Mouse (Mus musculus) kidney, embryonic 16.5 days (tissue): ENCODE measurements around the gene Prima1. TPM values are rescaled to one million over a fixed set of nuclear protein-coding genes. Genes with fewer than 3 reads are reported as not detected.
A peak's percentile ranks its signal among the peaks of the same experiment; 100 is the strongest.

ENCODE experiments used
- ATAC-seq: fragments of 200-750 bp; cut with Nextera tagmentation; 2 replicates; pipeline ENCODE4 v1.8.0; 2017; ENCODE audit warnings: moderate TSS enrichment; ENCODE audit not compliant: low FRiP score, low TSS enrichment
- H3K27ac ChIP-seq: fragments of 300-500 bp; sonication (generic); 2 replicates; pipeline ENCODE4 v1.5.1; 2014; ENCODE audit warnings: low read length
- H3K27me3 ChIP-seq: fragments of 300-500 bp; sonication (generic); 2 replicates; pipeline ENCODE4 v1.6.1; 2014; ENCODE audit warnings: low read length, control low read depth, mixed read lengths; ENCODE audit not compliant: insufficient read depth
- H3K36me3 ChIP-seq: fragments of 300-500 bp; sonication (generic); 2 replicates; pipeline ENCODE4 v1.6.1; 2014; ENCODE audit warnings: low read length, control low read depth, mixed read lengths; ENCODE audit not compliant: insufficient read depth
- H3K4me1 ChIP-seq: fragments of 300-500 bp; sonication (generic); 2 replicates; pipeline ENCODE4 v1.6.1; 2014; ENCODE audit warnings: low read length, control low read depth, mixed read lengths; ENCODE audit not compliant: insufficient read depth
- H3K4me2 ChIP-seq: fragments of 300-500 bp; sonication (generic); replicated peaks from 2 replicates; pipeline ENCODE4 v1.6.1; 2014; ENCODE audit warnings: low read depth, low read length
- H3K4me3 ChIP-seq: fragments of 300-500 bp; sonication (generic); 2 replicates; pipeline ENCODE4 v1.5.1; 2014; ENCODE audit warnings: mild to moderate bottlenecking, low read length
- H3K9ac ChIP-seq: fragments of 300-500 bp; sonication (generic); replicated peaks from 2 replicates; pipeline ENCODE4 v1.6.1; 2014; ENCODE audit warnings: low read length
- H3K9me3 ChIP-seq: fragments of 300-500 bp; sonication (generic); 2 replicates; pipeline ENCODE4 v1.6.1; 2016; ENCODE audit warnings: low read length, control low read depth
- WGBS: fragments of 180-500 bp; shearing (Covaris S2); extraction: QIAGEN DNeasy Blood & Tissue Kit; methylation state at CpG from one replicate; pipeline ENCODE4 v1.1.7; 2014; 5-methylcytosine and 5-hydroxymethylcytosine counted together
- polyA plus RNA-seq: library from polyadenylated mRNA; unstranded; fragments of >200 nt; fragmentation: Nextera tagmentation; extraction: Ambion mirVana; gene quantifications from 2 replicates; pipeline ENCODE4 v1.2.1, GENCODE M21; 2015

Gene Prima1
- 0.47 and 1.5 TPM in 2 replicates for polyA plus RNA-seq

GRCm38 (mm10) chr12:103242083-103242581 is at the start of gene Prima1:
Gene Prima1 (minus strand): TSS chr12:103242150.
- WGBS: 0% methylated on average over 41 of the region's 54 CpGs
- Histone ChIP-seq H3K4me3 (peak within 1 kb of the TSS; percentile 68), H3K9ac (peak within 1 kb of the TSS; percentile 84), H3K4me2 (peak within 1 kb of the TSS; percentile 68), H3K36me3 (no peaks in the 10 kb centered on the region), H3K4me1 (peaks cover 9% of the 10 kb centered on the region), H3K27me3 (peaks cover 10% of the 10 kb centered on the region; the same call in 1 of the 2 replicates), H3K9me3 (no peaks in the 10 kb centered on the region), H3K27ac (peak within 1 kb of the TSS; percentile 86)
- peak; percentile 84 for ATAC-seq

- Histone ChIP-seq H3K36me3 (no peaks in the 10 kb centered on the region), H3K4me3 (no peak overlapping the region), H3K9ac (no peak overlapping the region), H3K4me1 (no peaks in the 10 kb centered on the region), H3K27me3 (no peaks in the 10 kb centered on the region), H3K9me3 (no peaks in the 10 kb centered on the region), H3K4me2 (no peak overlapping the region), H3K27ac (no peak overlapping the region)
- no peak for ATAC-seq
- 69% methylated on average over 4 of the region's 4 CpGs for WGBS
Measured at GRCm38 (mm10) chr12:103287276-103287675, 45.3 kb upstream of the Prima1 start.

- H3K4me2 ChIP-seq: no peak overlapping the region
- H3K9ac ChIP-seq: no peak overlapping the region
- WGBS: 79% methylated on average over 3 of the region's 3 CpGs
- no peak overlapping the region for H3K4me3 ChIP-seq
- ATAC-seq: no peak
- H3K4me1 ChIP-seq: no peaks in the 10 kb centered on the region
- no peak overlapping the region for H3K27ac ChIP-seq
- no peaks in the 10 kb centered on the region for H3K36me3 ChIP-seq
- H3K27me3 ChIP-seq: no peaks in the 10 kb centered on the region
- peaks cover 2% of the 10 kb centered on the region for H3K9me3 ChIP-seq
Measured at GRCm38 (mm10) chr12:103283411-103283810, 41.5 kb upstream of the Prima1 start.

GRCm38 (mm10) chr12:103282936-103283335 is 41.0 kb upstream of the Prima1 start:
- Histone ChIP-seq H3K4me2 (no peak overlapping the region), H3K36me3 (no peaks in the 10 kb centered on the region), H3K9ac (no peak overlapping the region), H3K9me3 (peaks cover 7% of the 10 kb centered on the region), H3K27me3 (no peaks in the 10 kb centered on the region), H3K4me1 (no peaks in the 10 kb centered on the region), H3K4me3 (no peak overlapping the region), H3K27ac (no peak overlapping the region)
- ATAC-seq: no peak
- 66% methylated on average over 6 of the region's 6 CpGs for WGBS

GRCm38 (mm10) chr12:103281912-103282311 is 40.0 kb upstream of the Prima1 start:
- 30% methylated on average over 4 of the region's 4 CpGs for WGBS
- Histone ChIP-seq H3K9me3 (peaks cover 10% of the 10 kb centered on the region), H3K9ac (no peak overlapping the region), H3K4me3 (no peak overlapping the region), H3K4me1 (no peaks in the 10 kb centered on the region), H3K36me3 (no peaks in the 10 kb centered on the region), H3K27me3 (no peaks in the 10 kb centered on the region), H3K4me2 (no peak overlapping the region), H3K27ac (no peak overlapping the region)
- peak; percentile 81 for ATAC-seq

- peak; percentile 87; the same call in 1 of the 2 replicates for ATAC-seq
- WGBS: 24% methylated on average over 2 of the region's 2 CpGs
- no peak overlapping the region for H3K9ac ChIP-seq
Measured at GRCm38 (mm10) chr12:103281491-103281890, 39.5 kb upstream of the Prima1 start.

GRCm38 (mm10) chr12:103276422-103276821 is 34.5 kb upstream of the Prima1 start:
- no peak for ATAC-seq

More at GRCm38 (mm10) chr12:103281491-103281890, 39.5 kb upstream of the Prima1 start:
- peaks cover 10% of the 10 kb centered on the region for H3K9me3 ChIP-seq
- no peak overlapping the region for H3K4me2 ChIP-seq
- no peak overlapping the region for H3K4me3 ChIP-seq
- no peak overlapping the region for H3K27ac ChIP-seq
- no peaks in the 10 kb centered on the region for H3K36me3 ChIP-seq
- no peaks in the 10 kb centered on the region for H3K4me1 ChIP-seq
- no peaks in the 10 kb centered on the region for H3K27me3 ChIP-seq

GRCm38 (mm10) chr12:103273732-103274131 is 31.8 kb upstream of the Prima1 start:
- H3K9me3 ChIP-seq: peaks cover 10% of the 10 kb centered on the region
- no peak overlapping the region for H3K4me3 ChIP-seq
- 90% methylated on average over 2 of the region's 2 CpGs for whole genome bisulfite sequencing
- no peaks in the 10 kb centered on the region for H3K27me3 ChIP-seq
- H3K9ac ChIP-seq: no peak overlapping the region
- no peak overlapping the region for H3K4me2 ChIP-seq
- no peak overlapping the region for H3K27ac ChIP-seq
- no peak for ATAC-seq
- no peaks in the 10 kb centered on the region for H3K4me1 ChIP-seq
- H3K36me3 ChIP-seq: no peaks in the 10 kb centered on the region

More at GRCm38 (mm10) chr12:103276422-103276821, 34.5 kb upstream of the Prima1 start:
- H3K27me3 ChIP-seq: no peaks in the 10 kb centered on the region
- H3K9me3 ChIP-seq: peaks cover 10% of the 10 kb centered on the region
- H3K4me1 ChIP-seq: no peaks in the 10 kb centered on the region
- 56% methylated on average over 4 of the region's 4 CpGs for WGBS
- no peak overlapping the region for H3K4me3 ChIP-seq
- no peak overlapping the region for H3K27ac ChIP-seq
- no peak overlapping the region for H3K9ac ChIP-seq
- no peak overlapping the region for H3K4me2 ChIP-seq
- H3K36me3 ChIP-seq: no peaks in the 10 kb centered on the region

GRCm38 (mm10) chr12:103273051-103273450 is 31.1 kb upstream of the Prima1 start:
- no peak for ATAC-seq
- Histone ChIP-seq H3K27me3 (no peaks in the 10 kb centered on the region), H3K4me3 (no peak overlapping the region), H3K9me3 (peaks cover 4% of the 10 kb centered on the region), H3K4me1 (no peaks in the 10 kb centered on the region), H3K36me3 (no peaks in the 10 kb centered on the region), H3K4me2 (no peak overlapping the region), H3K27ac (no peak overlapping the region), H3K9ac (no peak overlapping the region)
- 57% methylated on average over 6 of the region's 6 CpGs for WGBS

GRCm38 (mm10) chr12:103272176-103272575 is 30.2 kb upstream of the Prima1 start:
- H3K36me3 ChIP-seq: no peaks in the 10 kb centered on the region
- H3K27ac ChIP-seq: no peak overlapping the region
- no peaks in the 10 kb centered on the region for H3K9me3 ChIP-seq
- WGBS: 94% methylated on average over 3 of the region's 3 CpGs
- no peak overlapping the region for H3K4me3 ChIP-seq
- H3K4me2 ChIP-seq: no peak overlapping the region
- ATAC-seq: no peak
- H3K9ac ChIP-seq: no peak overlapping the region
- no peaks in the 10 kb centered on the region for H3K4me1 ChIP-seq
- no peaks in the 10 kb centered on the region for H3K27me3 ChIP-seq
